In genomic region chr6:43678689-43679212, GRCm38 (mm10) we compare ENCODE assay signal across 30 mouse cellular contexts.
"Had no signal": no experiment of that assay in that cellular context is flagged by ENCODE, and none has a peak within 500 bp of the region (broad histone marks: within the 10 kb centered on the region; RNA-seq: fewer than 3 reads in every experiment).

No protein-coding gene starts in this region.

- H3K4me3 ChIP-seq: limb, embryonic 10.5 days; limb, embryonic 12.5 days; limb, embryonic 13.5 days; limb, embryonic 15.5 days; liver, embryonic 12.5 days; liver, embryonic 13.5 days; liver, embryonic 15.5 days; lung, embryonic 15.5 days; megakaryocyte, embryonic 14.5 days; midbrain, embryonic 10.5 days; midbrain, embryonic 12.5 days; midbrain, embryonic 13.5 days; myocyte; neural tube, embryonic 12.5 days had no signal

- H3K4me2 ChIP-seq: limb, embryonic 12.5 days; limb, embryonic 13.5 days; limb, embryonic 15.5 days; liver, embryonic 11.5 days; liver, embryonic 12.5 days; liver, embryonic 13.5 days; liver, embryonic 15.5 days; lung, embryonic 14.5 days; lung, embryonic 15.5 days; midbrain, embryonic 12.5 days; midbrain, embryonic 13.5 days; neural tube, embryonic 12.5 days had no signal

- H3K27ac ChIP-seq: limb, embryonic 10.5 days; limb, embryonic 12.5 days; limb, embryonic 13.5 days; limb, embryonic 15.5 days; liver, embryonic 12.5 days; liver, embryonic 13.5 days; liver, embryonic 14.5 days; liver, embryonic 15.5 days; lung, embryonic 15.5 days; macrophage; midbrain, embryonic 10.5 days; midbrain, embryonic 12.5 days; midbrain, embryonic 13.5 days; neural tube, embryonic 12.5 days had no signal

- ATAC-seq: liver, embryonic 12.5 days; liver, postnatal 0 days; lung, postnatal 0 days; midbrain, embryonic 13.5 days; midbrain, embryonic 16.5 days had no signal

- DNase-seq: left cerebral cortex, postnatal 4 days; liver; liver, embryonic 13.5 days; liver, postnatal 0 days; lung, adult 18-20 months; lung, adult 2 months; lung, embryonic 14.5 days; lung, postnatal 10 days; lung, postnatal 14 days; lung, postnatal 36 days; lung, postnatal 4 days; midbrain, embryonic 14.5 days had no signal

- H3K9ac ChIP-seq: limb, embryonic 12.5 days; limb, embryonic 13.5 days; limb, embryonic 15.5 days; liver, embryonic 12.5 days; liver, embryonic 13.5 days; liver, embryonic 14.5 days; liver, embryonic 15.5 days; liver, postnatal 0 days; lung, embryonic 14.5 days; lung, embryonic 15.5 days; midbrain, embryonic 12.5 days; midbrain, embryonic 13.5 days; neural tube, embryonic 12.5 days had no signal

- H3K4me1 ChIP-seq: limb, embryonic 10.5 days; limb, embryonic 12.5 days; limb, embryonic 13.5 days; limb, embryonic 15.5 days; liver, embryonic 12.5 days; liver, embryonic 13.5 days; liver, embryonic 15.5 days; midbrain, embryonic 12.5 days; midbrain, embryonic 13.5 days had no signal

- H3K36me3 ChIP-seq: limb, embryonic 10.5 days; limb, embryonic 12.5 days; limb, embryonic 13.5 days; limb, embryonic 15.5 days; liver, embryonic 12.5 days; liver, embryonic 13.5 days; liver, embryonic 15.5 days; lung, embryonic 15.5 days; midbrain, embryonic 10.5 days; midbrain, embryonic 12.5 days; midbrain, embryonic 13.5 days; neural tube, embryonic 12.5 days had no signal

- H3K9me3 ChIP-seq: limb, embryonic 10.5 days; limb, embryonic 12.5 days; limb, embryonic 13.5 days; limb, embryonic 15.5 days; liver, embryonic 12.5 days; liver, embryonic 13.5 days; liver, embryonic 15.5 days; lung, embryonic 15.5 days; megakaryocyte, embryonic 14.5 days; midbrain, embryonic 10.5 days; midbrain, embryonic 12.5 days; midbrain, embryonic 13.5 days; neural tube, embryonic 12.5 days had no signal

- H3K27me3 ChIP-seq: limb, embryonic 12.5 days; limb, embryonic 13.5 days; limb, embryonic 15.5 days; liver, embryonic 12.5 days; liver, embryonic 13.5 days; liver, embryonic 15.5 days; lung, embryonic 15.5 days; megakaryocyte, embryonic 14.5 days; midbrain, embryonic 12.5 days; midbrain, embryonic 13.5 days; neural tube, embryonic 12.5 days had no signal
